Mouse (Mus musculus): ENCODE data around the gene Glrx5. TPM values are rescaled to one million over a fixed set of nuclear protein-coding genes. Genes with fewer than 3 reads are reported as not detected.
A peak's percentile ranks its signal among the peaks of the same experiment; 100 is the strongest.

The Glrx5 gene
- total and polyA plus RNA-seq, 2 experiments from 2014 or later: 35.8 to 185 TPM

GRCm38 (mm10) chr12:105089231-105089630, 56.7 kb downstream of the Glrx5 start:
- H3K4me3 ChIP-seq (ENCODE audit: low read depth, low read length): no peak overlapping the region
- no peaks in the 10 kb centered on the region for H3K36me3 ChIP-seq (ENCODE audit: insufficient read depth, low read length)
- no peaks in the 10 kb centered on the region for H3K9me3 ChIP-seq (ENCODE audit: low read length)
- no peak overlapping the region for H3K4me2 ChIP-seq (ENCODE audit: low read depth, low read length, poor library complexity, severe bottlenecking)
- H3K9ac ChIP-seq (replicated peaks; ENCODE audit: low read length, poor library complexity, severe bottlenecking): no peak overlapping the region
- TF ChIP-seq CTCF (IDR thresholded peaks at IDR 0.05): no peak
- H3K27me3 ChIP-seq (ENCODE audit: insufficient read depth, low read length): no peaks in the 10 kb centered on the region
- no peak for ATAC-seq (ENCODE audit: low FRiP score)
- 33% methylated on average over 5 of the region's 5 CpGs for WGBS
- peaks cover 4% of the 10 kb centered on the region; the same call in 1 of the 2 replicates for H3K4me1 ChIP-seq (ENCODE audit: insufficient read depth, low read length)
- DNase-seq (ENCODE audit: low spot score): peak; percentile 30
- no peak overlapping the region for H3K27ac ChIP-seq (ENCODE audit: low read depth, low read length)

GRCm38 (mm10) chr12:105091604-105092003, 59.1 kb downstream of the Glrx5 start:
- no peaks in the 10 kb centered on the region for H3K27me3 ChIP-seq (ENCODE audit: insufficient read depth, low read length)
- ATAC-seq (ENCODE audit: low FRiP score): no peak
- DNase-seq (ENCODE audit: low spot score): no peak
- H3K9me3 ChIP-seq (ENCODE audit: low read length): no peaks in the 10 kb centered on the region
- H3K4me3 ChIP-seq (ENCODE audit: low read depth, low read length): no peak overlapping the region
- H3K9ac ChIP-seq (replicated peaks; ENCODE audit: low read length, poor library complexity, severe bottlenecking): no peak overlapping the region
- H3K36me3 ChIP-seq (ENCODE audit: insufficient read depth, low read length): no peaks in the 10 kb centered on the region
- no peak overlapping the region for H3K27ac ChIP-seq (ENCODE audit: low read depth, low read length)
- no peak overlapping the region for H3K4me2 ChIP-seq (ENCODE audit: low read depth, low read length, poor library complexity, severe bottlenecking)
- TF ChIP-seq CTCF (IDR thresholded peaks at IDR 0.05): no peak
- H3K4me1 ChIP-seq (ENCODE audit: insufficient read depth, low read length): peaks cover 4% of the 10 kb centered on the region; the same call in 1 of the 2 replicates
- WGBS: 90% methylated on average over 6 of the region's 6 CpGs

Small RNAs within 50 kb of the gene (microRNA-seq; reads per million reads assigned to microRNA genes)
- gene Mir3069 (ENCODE audit: borderline number of aligned reads): 3.4 reads per million, percentile 2 among the genes with 10 or more reads in this experiment

Other genes starting within 250 kb of the Glrx5 start
- 2.2 and 3.1 TPM in 2 replicates for gene Clmn, start 167.6 kb upstream of the Glrx5 start, total RNA-seq (2014; rRNA removed)
- gene Clmn, start 167.6 kb upstream of the Glrx5 start, polyA plus RNA-seq (2015; fragmentation: Nextera tagmentation; extraction: Ambion mirVana): 1.4 and 2.4 TPM in 2 replicates
- 0.93 and 1.4 TPM in 2 replicates for gene Syne3, start 22.9 kb upstream of the Glrx5 start, total RNA-seq (2014; rRNA removed)
- 0.44 and 0.85 TPM in 2 replicates for gene Syne3, start 22.9 kb upstream of the Glrx5 start, polyA plus RNA-seq (2015; fragmentation: Nextera tagmentation; extraction: Ambion mirVana)
- not detected in 2 replicates for gene Tcl1b2, start 113.3 kb downstream of the Glrx5 start, total RNA-seq (2014; rRNA removed)
- not detected in 2 replicates for gene Tcl1b2, start 113.3 kb downstream of the Glrx5 start, polyA plus RNA-seq (2015; fragmentation: Nextera tagmentation; extraction: Ambion mirVana)
- not detected in 2 replicates for gene Tcl1b1, start 127.0 kb downstream of the Glrx5 start, total RNA-seq (2014; rRNA removed)
- not detected in 2 replicates for gene Tcl1b1, start 127.0 kb downstream of the Glrx5 start, polyA plus RNA-seq (2015; fragmentation: Nextera tagmentation; extraction: Ambion mirVana)
- not detected in 2 replicates for gene Tcl1b5, start 143.7 kb downstream of the Glrx5 start, total RNA-seq (2014; rRNA removed)
- not detected in 2 replicates for gene Tcl1b5, start 143.7 kb downstream of the Glrx5 start, polyA plus RNA-seq (2015; fragmentation: Nextera tagmentation; extraction: Ambion mirVana)
- not detected in 2 replicates for gene Tcl1b3, start 158.4 kb downstream of the Glrx5 start, total RNA-seq (2014; rRNA removed)
- gene Tcl1b3, start 158.4 kb downstream of the Glrx5 start, polyA plus RNA-seq (2015; fragmentation: Nextera tagmentation; extraction: Ambion mirVana): not detected in 2 replicates
- not detected in 2 replicates for gene Tcl1b4, start 169.3 kb downstream of the Glrx5 start, total RNA-seq (2014; rRNA removed)
- gene Tcl1b4, start 169.3 kb downstream of the Glrx5 start, polyA plus RNA-seq (2015; fragmentation: Nextera tagmentation; extraction: Ambion mirVana): not detected in 2 replicates
- not detected in 2 replicates for gene Tcl1, start 190.1 kb downstream of the Glrx5 start, total RNA-seq (2014; rRNA removed)
- gene Tcl1, start 190.1 kb downstream of the Glrx5 start, polyA plus RNA-seq (2015; fragmentation: Nextera tagmentation; extraction: Ambion mirVana): not detected in 2 replicates